Mouse (Mus musculus): ENCODE results near the gene Clca4a.
A peak's percentile ranks its signal among the peaks of the same experiment; 100 is the strongest.
"Not testable (repeated sequence)": the region's sequence is repeated elsewhere in the genome, so short reads cannot be mapped to it uniquely, and the experiment has no call there.

Gene Clca4a

DNA sequence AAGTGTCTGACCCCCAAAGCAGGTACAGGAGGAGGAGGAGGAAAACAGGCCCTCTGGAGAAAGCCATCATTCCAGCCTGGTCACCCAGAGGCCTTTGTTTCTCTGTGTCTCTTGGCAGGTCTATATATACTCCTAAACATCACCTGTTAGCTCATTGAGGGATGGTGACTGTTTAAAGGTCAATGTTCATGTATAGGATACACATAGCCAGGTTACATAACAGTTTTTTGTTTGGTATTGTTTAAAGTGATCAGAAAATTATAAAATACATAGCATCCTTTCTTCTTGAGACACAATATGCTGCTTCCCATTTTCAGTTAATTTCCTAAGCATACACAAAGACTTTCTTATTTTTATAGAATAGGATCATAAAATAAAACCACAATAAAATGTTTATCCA is at the start of gene Clca4a:
Gene Clca4a, minus strand, starts transcription at position 101 of the 400 bp plus-strand sequence.
- no peak for DNase-seq (ENCODE audit: low read depth, low spot score)

DNA sequence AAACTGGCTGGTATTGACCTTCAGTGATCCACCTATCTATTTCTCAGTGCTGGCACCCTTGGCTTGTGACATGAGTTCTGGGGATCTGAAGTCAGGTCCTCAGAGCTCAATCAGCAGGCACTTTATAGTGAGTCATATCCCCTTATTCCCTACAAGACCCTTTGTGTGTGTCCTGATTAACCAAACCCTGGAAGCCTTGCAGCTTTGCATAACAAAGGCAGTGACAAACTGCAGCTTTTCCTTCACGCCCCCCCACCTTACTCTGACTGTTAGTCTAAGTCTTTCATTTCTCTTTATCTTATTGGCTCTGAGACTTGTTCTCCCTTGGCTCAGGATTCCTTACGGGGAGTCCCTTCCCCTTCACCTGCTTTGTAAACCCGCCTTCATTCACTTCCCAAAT is 43.0 kb upstream of the Clca4a start:
- no peak for DNase-seq (ENCODE audit: low read depth, low spot score)

DNA sequence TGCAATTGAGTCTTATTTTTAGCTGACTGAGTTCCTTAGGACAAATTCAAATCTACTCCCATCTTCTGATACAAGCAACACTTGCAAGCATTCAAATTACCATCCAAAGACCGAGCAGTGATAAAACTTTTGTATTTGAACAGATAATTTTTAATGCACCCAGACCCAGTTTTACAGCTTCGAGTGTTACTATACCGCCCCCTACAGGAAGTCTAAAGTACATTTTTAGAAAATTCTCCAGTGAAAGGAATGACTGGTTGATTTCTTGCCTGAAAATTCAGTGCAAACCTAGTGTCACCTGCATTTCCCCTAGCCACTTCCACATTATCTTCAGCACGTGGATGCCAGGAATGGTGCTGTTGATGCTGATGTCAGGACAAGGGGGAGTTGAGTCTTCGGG is 29.6 kb upstream of the Clca4a start:
- no peak for DNase-seq (ENCODE audit: low read depth, low spot score)

DNA sequence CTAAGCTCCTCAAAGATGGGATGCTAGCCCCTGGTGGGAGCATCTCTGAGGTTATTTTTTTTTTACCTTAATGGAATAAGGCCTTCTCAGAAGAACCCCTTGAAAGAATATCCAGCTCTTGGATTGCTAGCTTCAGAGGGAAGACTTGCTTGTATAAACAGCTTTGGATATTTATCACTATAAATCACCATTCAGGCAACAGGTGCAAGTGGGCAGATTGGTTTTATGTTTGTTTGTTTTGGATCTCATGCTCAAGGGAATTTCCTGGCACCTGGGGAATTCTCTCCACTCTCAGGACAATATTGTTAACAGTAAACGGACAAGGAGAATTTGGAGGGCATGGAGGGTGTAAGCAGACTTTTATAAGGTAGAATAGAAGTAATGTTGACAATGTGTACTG is 26.1 kb upstream of the Clca4a start:
- DNase-seq (ENCODE audit: low read depth, low spot score), result no peak

DNA sequence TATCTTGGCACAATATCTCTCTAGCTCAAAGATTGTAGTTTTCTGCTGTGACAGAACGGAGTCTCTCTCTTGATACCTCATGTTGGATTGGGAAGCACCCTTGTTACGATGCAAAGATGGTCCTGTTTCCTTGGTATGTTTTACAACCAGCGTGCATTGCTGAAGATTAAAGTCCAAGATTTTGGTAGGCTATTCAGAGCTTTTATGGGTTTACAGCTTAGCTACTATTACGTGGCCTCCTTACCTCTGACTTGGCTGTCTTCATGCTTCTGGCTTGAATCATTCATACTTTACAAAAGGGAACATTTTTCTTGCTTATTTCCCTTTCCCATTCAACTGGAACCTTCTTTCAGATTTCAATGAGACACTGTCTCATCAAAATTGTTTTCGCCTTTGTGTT is 18.2 kb upstream of the Clca4a start:
- DNase-seq (ENCODE audit: low read depth, low spot score), result no peak

DNA sequence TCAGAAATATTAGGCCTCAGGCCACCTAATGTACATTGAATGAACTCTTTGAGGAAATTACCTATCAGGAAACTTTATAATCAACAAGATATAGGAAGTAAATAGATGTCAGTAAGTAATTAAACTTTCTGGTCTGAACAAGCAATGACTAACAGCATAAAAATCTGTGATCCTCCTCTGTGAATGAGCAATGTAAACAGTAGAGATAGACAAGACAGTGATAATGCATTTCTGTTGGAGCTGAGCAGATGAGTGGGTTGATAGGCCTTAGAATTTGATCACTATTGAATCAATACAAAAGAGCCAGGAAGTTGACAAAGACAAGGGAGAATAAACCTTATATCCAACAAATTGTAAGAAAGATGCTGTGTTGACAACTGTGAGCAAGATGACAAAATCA is 17.8 kb upstream of the Clca4a start:
- DNase-seq (ENCODE audit: low read depth, low spot score), result no peak

DNA sequence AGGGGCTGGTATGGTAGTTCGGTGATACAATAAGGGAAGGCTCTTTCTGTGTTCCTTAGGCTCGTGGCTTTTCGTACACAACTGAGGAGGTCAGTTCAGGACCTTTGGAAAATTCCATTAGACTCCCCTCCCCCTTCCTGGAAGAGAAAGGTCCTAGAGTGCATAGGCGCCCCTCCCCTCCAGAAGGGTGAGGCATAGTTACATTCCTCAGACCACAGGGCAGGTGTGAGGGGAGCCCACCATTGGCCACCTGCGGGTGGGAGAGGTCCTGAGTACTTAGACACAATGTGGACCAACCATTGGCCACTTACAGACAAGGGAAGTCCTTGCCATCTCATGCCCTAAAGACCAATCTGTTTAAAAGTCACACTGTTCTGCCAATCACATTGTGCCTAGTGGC is 11.0 kb upstream of the Clca4a start:
- DNase-seq (ENCODE audit: low read depth, low spot score), result peak; percentile 28

DNA sequence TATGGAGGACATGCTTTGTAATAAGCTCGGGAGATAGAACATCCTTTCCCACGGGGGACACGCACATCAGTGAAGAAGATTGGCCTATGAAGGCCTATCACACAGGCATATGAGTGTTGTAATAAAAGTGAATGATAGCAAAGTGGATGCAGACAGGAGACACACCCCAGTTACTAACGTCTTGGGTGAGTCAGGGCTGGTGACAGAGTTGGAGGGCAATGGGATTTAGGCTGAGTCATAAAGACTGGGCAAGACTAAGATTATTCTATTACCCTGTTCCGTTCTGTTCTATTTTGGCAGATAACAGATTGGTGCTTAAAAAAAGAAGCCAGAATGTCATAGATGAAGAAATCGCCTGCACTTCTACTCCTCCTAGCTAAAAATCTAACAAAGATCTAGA is 5.7 kb upstream of the Clca4a start:
- no peak for DNase-seq (ENCODE audit: low read depth, low spot score)

DNA sequence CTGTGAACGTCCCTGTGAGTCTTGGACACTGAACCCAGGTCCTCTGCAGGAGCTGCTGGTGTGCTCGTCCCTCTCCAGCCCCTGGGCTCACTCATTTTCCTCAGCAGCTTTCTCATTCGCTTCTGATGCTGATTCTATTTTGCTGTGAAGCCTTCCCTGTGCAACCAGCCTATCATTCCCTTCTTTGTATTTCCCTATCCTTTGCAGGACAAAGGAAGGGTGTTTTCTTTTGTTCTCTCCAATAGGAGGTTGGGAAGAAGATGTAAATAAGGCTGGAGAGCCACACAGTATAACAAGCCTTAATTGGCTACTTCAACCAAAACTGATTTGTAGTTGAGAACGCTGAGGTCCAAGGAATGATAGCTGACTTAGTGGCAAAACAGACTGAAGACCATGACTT is 2.8 kb upstream of the Clca4a start:
- DNase-seq (ENCODE audit: low read depth, low spot score), result peak; percentile 7

DNA sequence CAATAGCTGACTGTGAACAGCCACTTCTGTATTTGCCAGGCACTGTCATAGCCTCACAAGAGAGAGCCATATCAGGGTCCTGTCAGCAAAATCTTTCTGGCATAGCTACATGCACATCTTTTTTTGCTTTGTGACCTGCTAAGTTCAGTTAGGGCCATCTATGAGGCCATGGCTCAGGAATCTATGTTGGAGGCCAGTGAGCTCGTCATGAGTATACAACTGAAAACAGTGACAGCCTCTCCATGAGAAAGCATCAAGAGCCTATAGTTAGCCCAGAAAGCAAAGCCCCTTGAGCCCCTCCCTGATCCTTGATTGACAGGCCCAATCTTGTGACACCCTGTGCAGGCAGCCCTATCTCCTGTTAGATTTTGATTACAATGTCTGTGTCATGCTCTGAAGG is 1.2 kb upstream of the Clca4a start:
- DNase-seq (ENCODE audit: low read depth, low spot score), result no peak

DNA sequence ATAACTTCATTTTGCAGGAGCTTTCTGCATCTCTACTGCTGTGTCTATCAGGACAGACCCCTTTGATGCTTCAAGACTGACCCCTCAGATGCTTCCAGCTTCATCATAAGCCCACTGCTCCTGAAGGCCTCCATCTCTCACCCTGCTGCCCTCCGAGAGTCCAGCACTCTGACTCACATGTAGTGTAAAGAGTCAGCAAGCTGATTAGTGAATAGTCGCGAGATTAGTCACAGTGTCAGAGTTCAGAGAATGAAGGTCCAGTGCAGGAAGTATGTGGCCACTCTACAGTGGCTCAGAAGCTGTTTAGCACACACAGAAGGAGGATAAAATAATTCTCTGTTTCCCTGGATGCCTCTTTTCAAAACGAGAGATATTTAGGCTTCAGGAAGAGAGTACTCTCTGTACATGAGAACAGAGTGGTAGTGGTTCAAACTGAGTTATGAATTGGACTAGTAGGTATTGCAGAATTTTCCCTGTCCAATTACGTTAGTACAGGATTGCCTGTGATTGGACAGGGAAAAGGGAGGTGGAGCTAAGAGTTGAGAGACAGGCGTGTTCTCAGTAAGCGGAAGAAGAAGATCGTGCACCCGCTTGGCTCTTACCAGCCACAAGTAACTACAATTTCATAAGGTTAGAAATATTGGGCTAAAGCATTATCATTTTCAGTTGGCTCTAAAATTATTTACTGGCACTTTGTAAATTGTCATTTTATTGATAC is 3.1 kb downstream of the Clca4a start:
- DNase-seq (ENCODE audit: low read depth, low spot score), result no peak

DNA sequence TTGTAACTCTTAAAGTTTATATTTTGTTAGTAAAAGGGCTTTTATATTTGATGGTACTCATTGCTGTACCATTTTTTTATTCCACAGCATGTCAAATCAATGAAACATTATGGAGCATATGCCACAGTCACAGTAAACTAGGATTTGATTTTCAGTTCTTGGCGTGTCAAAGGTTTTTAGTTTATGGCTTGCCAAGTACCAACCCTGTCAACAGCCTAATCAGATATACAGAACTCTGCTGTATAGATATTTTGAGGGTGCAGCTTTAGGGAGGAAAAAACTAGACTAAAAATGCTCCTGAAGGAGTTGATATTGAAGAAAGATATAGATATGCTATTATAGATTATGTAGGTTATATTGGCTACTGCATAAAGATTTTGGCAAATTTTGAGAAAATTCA is 5.1 kb downstream of the Clca4a start:
- DNase-seq (ENCODE audit: low read depth, low spot score), result no peak

DNA sequence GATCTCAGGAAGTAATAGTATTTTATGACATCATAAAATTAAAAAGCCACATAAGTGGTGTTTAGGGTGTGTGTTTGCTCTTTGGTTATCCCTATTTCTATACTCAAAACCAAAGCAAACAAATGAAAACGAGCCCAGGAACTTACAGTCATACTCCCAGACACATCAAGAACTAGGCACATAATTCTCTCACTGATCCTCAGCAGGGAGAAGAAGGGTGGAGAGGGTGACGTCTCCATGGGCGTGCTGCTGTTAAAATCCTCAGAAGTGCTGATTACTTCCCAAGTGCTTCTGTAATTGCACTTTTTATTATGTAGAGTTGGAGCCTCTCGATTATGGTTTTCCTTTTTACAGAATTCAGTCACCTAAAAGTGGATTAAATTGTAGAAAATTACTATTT is 8.8 kb downstream of the Clca4a start:
- no peak for DNase-seq (ENCODE audit: low read depth, low spot score)

DNA sequence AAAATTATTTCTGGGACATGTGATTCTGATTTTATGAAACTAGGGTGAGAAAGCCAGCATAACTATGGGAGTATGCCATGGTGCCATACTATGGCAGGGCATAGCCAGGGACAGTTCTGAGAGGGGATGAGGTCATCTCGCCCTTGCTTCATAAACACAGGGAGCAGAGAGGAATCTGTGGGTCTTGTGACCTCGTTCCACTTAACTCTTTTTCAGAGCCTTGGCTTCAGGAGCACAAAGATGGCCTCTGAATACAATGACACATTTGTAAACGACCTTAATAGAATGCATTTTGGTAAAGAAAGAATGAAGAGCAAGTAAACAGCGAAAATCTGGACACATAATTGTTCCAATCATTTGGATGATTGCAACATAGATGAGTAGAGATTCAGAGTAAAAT is 24.0 kb downstream of the Clca4a start:
- no peak for DNase-seq (ENCODE audit: low read depth, low spot score)

DNA sequence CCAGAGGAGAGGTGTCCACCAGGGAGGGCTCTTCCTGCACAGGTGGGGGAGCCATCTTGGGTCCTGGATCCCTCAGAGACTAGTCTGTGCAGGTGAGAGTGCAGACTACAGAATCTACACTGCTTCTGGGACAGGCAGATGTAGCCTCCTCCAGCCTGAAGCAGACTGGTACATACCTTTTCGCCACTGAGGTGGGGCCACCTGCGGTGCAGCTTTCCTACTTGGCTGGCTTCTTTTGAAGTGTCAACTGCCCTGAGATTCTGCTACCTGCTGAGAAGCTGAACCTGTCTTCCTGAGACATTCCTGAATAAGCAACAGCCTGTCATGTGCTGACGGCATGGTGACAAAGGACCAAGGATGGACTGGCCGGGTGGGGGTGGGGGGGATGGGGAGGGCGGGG is 27.5 kb downstream of the Clca4a start:
- DNase-seq (ENCODE audit: low read depth, low spot score), result peak; percentile 36

DNA sequence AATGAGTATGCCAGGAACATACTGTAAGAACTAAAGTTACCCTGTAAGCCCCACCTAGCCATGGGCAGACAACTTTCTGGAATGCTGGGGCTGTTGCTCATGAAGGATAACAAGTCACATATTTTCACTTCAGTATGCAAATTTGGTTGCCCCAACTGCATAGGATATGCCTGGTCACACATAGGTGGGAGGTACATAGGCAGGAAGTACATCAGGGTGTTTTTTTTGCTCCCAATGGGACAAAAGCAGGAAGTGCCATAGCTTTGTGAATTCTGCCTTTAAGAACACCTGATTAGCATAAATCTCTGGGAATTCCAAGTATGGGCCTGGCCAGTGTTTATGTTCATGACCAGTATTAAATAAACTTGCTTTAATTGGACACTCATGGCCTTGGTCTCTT is 41.2 kb downstream of the Clca4a start:
- DNase-seq (ENCODE audit: low read depth, low spot score), result not testable (repeated sequence)

DNA sequence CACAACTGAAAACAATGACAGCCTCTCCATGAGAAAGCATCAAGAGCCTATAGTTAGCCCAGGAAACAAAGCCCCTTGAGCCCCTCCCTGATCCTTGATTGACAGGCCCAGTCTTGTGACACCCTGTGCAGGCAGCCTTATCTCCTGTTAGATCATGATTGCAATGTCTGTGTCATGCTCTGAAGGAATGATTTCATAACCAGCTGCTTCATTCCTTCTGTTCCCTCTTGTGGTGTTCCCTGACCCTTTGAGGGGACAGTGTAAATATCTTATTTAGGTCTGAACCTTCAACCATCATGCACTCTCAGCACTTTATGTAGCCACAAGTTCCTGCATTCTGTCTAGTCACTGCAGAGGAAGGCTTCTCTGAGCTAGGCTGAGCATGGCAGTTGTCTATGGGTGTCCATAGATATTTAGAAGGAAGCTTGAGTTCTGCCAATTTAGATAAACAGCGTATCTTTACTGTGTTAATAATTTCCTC is 41.8 kb downstream of the Clca4a start:
- no peak for DNase-seq (ENCODE audit: low read depth, low spot score)

DNA sequence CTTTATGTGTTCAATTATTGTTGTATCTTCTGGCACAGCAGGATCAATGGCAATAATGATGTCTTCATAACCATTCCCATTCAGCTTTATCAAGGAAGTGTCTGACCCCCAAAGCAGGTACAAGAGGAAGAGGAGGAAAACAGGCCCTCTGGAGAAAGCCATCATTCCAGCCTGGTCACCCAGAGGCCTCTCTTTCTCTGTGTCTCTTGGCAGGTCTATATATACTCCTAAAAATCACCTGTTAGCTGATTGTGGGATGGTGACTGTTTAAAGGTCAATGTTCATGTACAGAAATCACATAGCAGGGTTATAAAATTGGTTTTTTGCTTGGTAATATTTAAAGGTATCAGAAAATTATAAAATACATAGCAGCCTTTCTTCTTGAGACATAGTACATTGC is 42.5 kb downstream of the Clca4a start, which contains the start of gene Clca4b:
Gene Clca4b, minus strand, starts transcription at position 195 of the 400 bp plus-strand sequence.
- no peak for DNase-seq (ENCODE audit: low read depth, low spot score)

DNA sequence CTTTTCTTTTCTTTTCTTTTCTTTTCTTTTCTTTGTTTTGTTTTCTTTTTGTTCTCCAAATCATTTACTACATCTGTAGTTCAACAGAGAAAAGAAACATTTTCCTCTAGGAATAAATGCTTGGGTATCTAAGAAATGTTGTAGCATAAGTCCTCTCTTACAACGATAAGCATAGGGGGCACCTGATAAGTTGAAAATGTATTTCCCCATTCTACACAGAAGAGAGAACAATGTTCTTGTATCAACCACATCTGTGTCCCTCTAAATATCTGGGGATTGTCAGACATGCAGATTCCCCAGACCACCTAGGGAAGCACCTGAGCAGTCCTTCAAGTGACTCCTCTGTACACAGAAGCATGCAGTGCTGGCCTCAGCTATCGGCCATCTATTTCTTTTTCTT is 60.8 kb downstream of the Clca4a start:
- DNase-seq (ENCODE audit: low read depth, low spot score), result no peak
